Mouse (Mus musculus) stomach, embryonic 14.5 days (tissue): ENCODE data around the gene Unc5b. TPM values are rescaled to one million over a fixed set of nuclear protein-coding genes. Genes with fewer than 3 reads are reported as not detected.

Source experiments
- ATAC-seq: fragments of 200-750 bp; cut with Nextera tagmentation; 2 replicates; pipeline ENCODE4 v1.8.0; 2017; ENCODE audit warnings: low read depth, moderate TSS enrichment; ENCODE audit not compliant: insufficient number of reproducible peaks, insufficient read depth, low FRiP score
- H3K27ac ChIP-seq: fragments of 300-500 bp; sonication (generic); 2 replicates; pipeline ENCODE4 v1.5.1; 2014; ENCODE audit warnings: mild to moderate bottlenecking, low read length, moderate library complexity, mixed read lengths
- H3K27me3 ChIP-seq: fragments of 300-500 bp; sonication (generic); 2 replicates; pipeline ENCODE4 v1.6.1; 2014; ENCODE audit warnings: low read length, control low read depth, mixed read lengths; ENCODE audit not compliant: control insufficient read depth, insufficient read depth
- H3K36me3 ChIP-seq: fragments of 300-500 bp; sonication (generic); 2 replicates; pipeline ENCODE4 v1.6.1; 2014; ENCODE audit warnings: mild to moderate bottlenecking, control low read depth, low read length, moderate library complexity, mixed read lengths; ENCODE audit not compliant: control insufficient read depth, insufficient read depth
- H3K4me1 ChIP-seq: fragments of 300-500 bp; sonication (generic); 2 replicates; pipeline ENCODE4 v1.6.1; 2014; ENCODE audit warnings: low read length, control low read depth, mixed read lengths; ENCODE audit not compliant: control insufficient read depth, insufficient read depth
- H3K4me2 ChIP-seq: fragments of 300-500 bp; sonication (generic); replicated peaks from 2 replicates; pipeline ENCODE4 v1.6.1; 2014; ENCODE audit warnings: low read depth, low read length, control low read depth
- H3K4me3 ChIP-seq: fragments of 300-500 bp; sonication (generic); 2 replicates; pipeline ENCODE4 v1.5.1; 2014; ENCODE audit warnings: low read depth, low read length, control low read depth
- H3K9ac ChIP-seq: fragments of 300-500 bp; sonication (generic); replicated peaks from 2 replicates; pipeline ENCODE4 v1.6.1; 2014; ENCODE audit warnings: low read depth, mild to moderate bottlenecking, control low read depth, low read length, moderate library complexity, mixed read lengths
- H3K9me3 ChIP-seq: fragments of 300-500 bp; sonication (generic); 2 replicates; pipeline ENCODE4 v1.6.1; 2016; ENCODE audit warnings: low read depth, low read length, control low read depth; ENCODE audit not compliant: control insufficient read depth
- WGBS: fragments of 180-500 bp; shearing (Covaris S2); extraction: QIAGEN DNeasy Blood & Tissue Kit; methylation state at CpG from one replicate; pipeline ENCODE4 v1.1.7; 2014; 5-methylcytosine and 5-hydroxymethylcytosine counted together
- polyA plus RNA-seq: library from polyadenylated mRNA; unstranded; fragments of >200 nt; fragmentation: Nextera tagmentation; extraction: Ambion mirVana; gene quantifications from 2 replicates; pipeline ENCODE4 v1.2.1, GENCODE M21; 2014

Unc5b gene
- polyA plus RNA-seq, 1 experiment from 2014 or later, result 4.2 TPM

DNA sequence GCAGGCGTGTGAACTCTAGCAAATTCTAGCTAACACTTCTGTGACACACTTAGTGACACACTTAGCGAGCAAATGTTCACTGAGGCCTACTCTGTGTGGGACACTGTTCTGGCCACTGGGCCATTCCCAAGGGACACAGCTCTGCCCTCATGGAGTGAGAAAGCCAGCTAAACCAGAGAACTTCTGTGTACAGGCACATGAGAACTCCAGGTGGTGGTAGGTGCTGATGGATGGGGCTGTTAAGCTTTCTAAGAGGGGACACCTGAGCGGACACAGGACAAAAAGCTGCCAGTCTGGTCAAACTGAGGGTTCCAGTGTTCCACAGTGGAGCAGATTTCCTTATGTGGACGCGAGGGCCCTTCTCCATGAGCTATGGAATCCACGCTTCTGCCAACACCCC is 13.5 kb downstream of the Unc5b start:
- H3K4me1 ChIP-seq, result peaks cover 51% of the 10 kb centered on the region
- H3K9me3 ChIP-seq, result no peaks in the 10 kb centered on the region
- no peaks in the 10 kb centered on the region for H3K36me3 ChIP-seq
- H3K9ac ChIP-seq, result no peak overlapping the region
- 92% methylated on average over 6 of the region's 6 CpGs for WGBS
- no peak for ATAC-seq
- no peaks in the 10 kb centered on the region for H3K27me3 ChIP-seq
- no peak overlapping the region for H3K4me2 ChIP-seq
- no peak overlapping the region for H3K27ac ChIP-seq
- no peak overlapping the region for H3K4me3 ChIP-seq

- no peak overlapping the region for H3K9ac ChIP-seq
- peaks cover 58% of the 10 kb centered on the region for H3K4me1 ChIP-seq
- no peak overlapping the region for H3K4me3 ChIP-seq
- no peaks in the 10 kb centered on the region for H3K27me3 ChIP-seq
- no peaks in the 10 kb centered on the region for H3K9me3 ChIP-seq
- no peak overlapping the region for H3K4me2 ChIP-seq
- peak overlapping the region; percentile 6; the same call in 1 of the 2 replicates for H3K27ac ChIP-seq
- no peak for ATAC-seq
- WGBS, result 28% methylated on average over 14 of the region's 14 CpGs
- H3K36me3 ChIP-seq, result no peaks in the 10 kb centered on the region
Observed at GRCm38 (mm10) chr10:60816872-60817648, 14.3 kb downstream of the Unc5b start.

DNA sequence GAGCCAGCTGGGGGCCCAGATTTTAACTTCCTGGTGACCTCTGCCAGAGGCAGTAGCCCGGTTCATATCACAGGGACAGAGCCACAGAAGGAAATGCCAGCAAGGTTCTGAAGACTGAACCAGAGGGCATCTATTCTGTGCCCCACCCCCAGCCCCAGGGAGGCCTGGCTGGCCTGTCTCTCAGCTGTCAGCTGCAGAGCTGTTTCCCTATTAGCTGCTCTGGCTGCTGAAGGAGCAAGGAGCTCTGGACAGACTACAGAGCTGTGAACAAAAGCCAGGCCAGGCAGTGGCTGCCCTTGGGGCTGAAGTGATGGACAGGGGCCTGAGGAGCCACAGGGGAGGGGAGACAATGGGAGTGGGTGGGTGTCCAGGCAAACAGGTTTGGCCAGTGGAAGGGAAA is 15.5 kb downstream of the Unc5b start:
- H3K27ac ChIP-seq, result no peak overlapping the region; the same call in 1 of the 2 replicates
- no peak overlapping the region for H3K4me2 ChIP-seq
- no peak overlapping the region for H3K4me3 ChIP-seq
- 5% methylated on average over 1 of the region's 1 CpGs for WGBS
- no peaks in the 10 kb centered on the region for H3K27me3 ChIP-seq
- no peaks in the 10 kb centered on the region for H3K36me3 ChIP-seq
- H3K9me3 ChIP-seq, result no peaks in the 10 kb centered on the region
- H3K4me1 ChIP-seq, result peaks cover 69% of the 10 kb centered on the region
- no peak overlapping the region for H3K9ac ChIP-seq
- 0 out of 2 replicates have a peak, but pooled peaks have one; percentile 24 for ATAC-seq

DNA sequence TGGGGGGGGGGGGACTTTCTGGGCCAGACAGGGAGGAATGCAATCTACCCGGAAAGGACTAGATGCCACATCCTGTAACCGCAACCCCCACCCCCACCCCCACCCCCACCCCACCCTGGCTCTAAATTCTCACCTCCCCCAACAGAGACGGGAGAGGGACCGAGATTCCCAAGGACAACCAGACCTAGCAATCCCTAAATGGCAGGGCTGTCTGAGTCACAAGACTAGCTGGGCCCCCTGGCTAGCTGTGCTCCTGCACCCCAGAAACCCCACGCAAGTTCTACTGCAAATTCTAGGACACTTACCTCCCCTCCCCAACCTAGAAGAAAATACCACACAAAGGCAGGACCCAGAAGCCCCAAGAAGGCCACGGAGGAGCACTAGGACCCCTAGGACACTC is 16.3 kb downstream of the Unc5b start:
- Histone ChIP-seq H3K4me3 (no peak overlapping the region), H3K27ac (peak overlapping the region; percentile 21; the same call in 1 of the 2 replicates), H3K4me1 (peaks cover 68% of the 10 kb centered on the region), H3K9me3 (no peaks in the 10 kb centered on the region), H3K27me3 (no peaks in the 10 kb centered on the region), H3K9ac (no peak overlapping the region), H3K4me2 (no peak overlapping the region), H3K36me3 (no peaks in the 10 kb centered on the region)
- ATAC-seq, result no peak
- WGBS, result 27% methylated on average over 6 of the region's 6 CpGs

- ATAC-seq, result no peak
- H3K4me3 ChIP-seq, result no peak overlapping the region
- 23% methylated on average over 10 of the region's 10 CpGs for WGBS
- H3K27me3 ChIP-seq, result no peaks in the 10 kb centered on the region
- no peak overlapping the region for H3K4me2 ChIP-seq
- H3K9me3 ChIP-seq, result no peaks in the 10 kb centered on the region
- H3K36me3 ChIP-seq, result no peaks in the 10 kb centered on the region
- H3K4me1 ChIP-seq, result peaks cover 63% of the 10 kb centered on the region
- no peak overlapping the region for H3K9ac ChIP-seq
- peak overlapping the region; percentile 61 for H3K27ac ChIP-seq
Observed at GRCm38 (mm10) chr10:60814444-60815057, 16.8 kb downstream of the Unc5b start.

DNA sequence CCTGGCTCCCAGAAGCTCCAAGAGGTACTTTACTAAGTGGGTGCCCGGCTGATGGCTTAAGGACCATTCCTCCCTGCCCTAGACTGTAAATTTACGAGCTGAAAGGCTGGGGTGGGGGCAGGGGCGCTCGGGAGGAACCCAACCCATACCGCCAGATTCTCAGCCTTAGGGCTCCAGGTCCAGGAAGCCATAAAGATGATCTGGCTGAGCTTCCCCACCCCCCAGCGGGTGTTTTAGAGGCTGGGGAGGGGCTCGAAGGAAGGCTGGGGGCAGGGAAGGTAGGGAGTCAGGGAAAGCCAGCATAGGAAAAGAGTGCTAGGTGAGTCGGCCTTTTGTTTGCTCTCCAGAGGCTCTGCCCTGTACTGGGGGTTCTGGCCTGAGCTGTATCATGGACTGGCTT is 17.8 kb downstream of the Unc5b start:
- Histone ChIP-seq H3K36me3 (no peaks in the 10 kb centered on the region), H3K27ac (peak overlapping the region; percentile 61; the same call in 1 of the 2 replicates), H3K9me3 (no peaks in the 10 kb centered on the region), H3K9ac (no peak overlapping the region), H3K4me3 (no peak overlapping the region), H3K27me3 (no peaks in the 10 kb centered on the region), H3K4me2 (no peak overlapping the region), H3K4me1 (peaks cover 56% of the 10 kb centered on the region)
- no peak for ATAC-seq
- WGBS, result 16% methylated on average over 8 of the region's 8 CpGs

- no peak overlapping the region for H3K9ac ChIP-seq
- no peak for ATAC-seq
- peaks cover 61% of the 10 kb centered on the region for H3K4me1 ChIP-seq
- WGBS, result 8% methylated on average over 15 of the region's 15 CpGs
- no peak overlapping the region for H3K27ac ChIP-seq
- H3K4me2 ChIP-seq, result peak overlapping the region; percentile 25
- no peaks in the 10 kb centered on the region for H3K9me3 ChIP-seq
- H3K27me3 ChIP-seq, result no peaks in the 10 kb centered on the region
- H3K4me3 ChIP-seq, result no peak overlapping the region
- no peaks in the 10 kb centered on the region for H3K36me3 ChIP-seq
Observed at GRCm38 (mm10) chr10:60811792-60812525, 19.4 kb downstream of the Unc5b start.

- WGBS, result 72% methylated on average over 6 of the region's 6 CpGs
- Histone ChIP-seq H3K36me3 (no peaks in the 10 kb centered on the region), H3K9ac (no peak overlapping the region), H3K4me2 (no peak overlapping the region), H3K27ac (peak overlapping the region; percentile 46), H3K27me3 (no peaks in the 10 kb centered on the region), H3K4me3 (no peak overlapping the region), H3K4me1 (peaks cover 38% of the 10 kb centered on the region), H3K9me3 (no peaks in the 10 kb centered on the region)
- ATAC-seq, result no peak
Observed at GRCm38 (mm10) chr10:60808447-60808846, 22.9 kb downstream of the Unc5b start.
